Mouse (Mus musculus): Measurements from ENCODE around the gene Slc25a5.

Slc25a5 gene

DNA sequence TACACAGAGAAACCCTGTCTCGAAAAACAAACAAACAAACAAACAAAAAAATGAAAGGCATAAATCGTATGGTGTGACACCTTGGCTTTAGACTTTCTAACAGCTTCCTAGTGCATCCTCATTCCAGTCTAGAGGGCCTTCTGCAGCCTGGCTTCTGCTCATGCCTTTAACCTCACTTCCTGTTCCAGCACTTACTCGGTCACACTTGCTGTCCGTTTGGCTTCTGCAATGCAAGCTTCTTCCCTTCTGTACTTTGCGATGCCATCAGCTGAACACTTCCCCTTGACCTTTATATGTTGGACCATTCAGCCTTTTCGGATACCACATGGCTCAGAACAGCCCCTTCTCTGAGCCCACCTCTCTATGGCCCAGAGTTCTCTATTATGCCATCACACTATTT, 46.2 kb downstream of the Slc25a5 start:
- no peak for DNase-seq

- no peak for DNase-seq
Observed at GRCm38 (mm10) chrX:36843346-36843990, 48.0 kb downstream of the Slc25a5 start.

GRCm38 (mm10) chrX:36847152-36847551, 51.7 kb downstream of the Slc25a5 start:
- DNase-seq = no peak
